Mouse (Mus musculus): ENCODE measurements around the gene Dcun1d2. TPM values are rescaled to one million over a fixed set of nuclear protein-coding genes. Genes with fewer than 3 reads are reported as not detected.

Gene Dcun1d2
- total and polyA plus RNA-seq, 2 experiments from 2014 or later: 24.4 to 32.7 TPM

GRCm38 (mm10) chr8:13276941-13277447, 10.9 kb downstream of the Dcun1d2 start:
- WGBS: 93% methylated on average over 5 of the region's 5 CpGs
- H3K4me2 ChIP-seq (ENCODE audit: low read depth, low read length, poor library complexity, severe bottlenecking): no peak overlapping the region
- no peaks in the 10 kb centered on the region for H3K27me3 ChIP-seq (ENCODE audit: insufficient read depth, low read length)
- H3K9me3 ChIP-seq (ENCODE audit: low read length): no peaks in the 10 kb centered on the region
- no peak for TF ChIP-seq CTCF (IDR thresholded peaks at IDR 0.05)
- ATAC-seq (ENCODE audit: low FRiP score) (no peak), DNase-seq (ENCODE audit: low spot score) (no peak)
- no peak overlapping the region for H3K4me3 ChIP-seq (ENCODE audit: low read depth, low read length)
- H3K36me3 ChIP-seq (ENCODE audit: insufficient read depth, low read length): peaks cover 19% of the 10 kb centered on the region
- H3K9ac ChIP-seq (replicated peaks; ENCODE audit: low read length, poor library complexity, severe bottlenecking): no peak overlapping the region
- H3K27ac ChIP-seq (ENCODE audit: low read depth, low read length): no peak overlapping the region
- H3K4me1 ChIP-seq (ENCODE audit: insufficient read depth, low read length): no peaks in the 10 kb centered on the region

- no peak for TF ChIP-seq CTCF (IDR thresholded peaks at IDR 0.05)
- H3K36me3 ChIP-seq (ENCODE audit: insufficient read depth, low read length): peaks cover 40% of the 10 kb centered on the region
- DNase-seq (ENCODE audit: low spot score): no peak
- H3K4me3 ChIP-seq (ENCODE audit: low read depth, low read length): no peak overlapping the region
- no peak overlapping the region for H3K27ac ChIP-seq (ENCODE audit: low read depth, low read length)
- WGBS: 91% methylated on average over 5 of the region's 5 CpGs
- H3K4me1 ChIP-seq (ENCODE audit: insufficient read depth, low read length): no peaks in the 10 kb centered on the region
- no peak overlapping the region for H3K9ac ChIP-seq (replicated peaks; ENCODE audit: low read length, poor library complexity, severe bottlenecking)
- H3K27me3 ChIP-seq (ENCODE audit: insufficient read depth, low read length): no peaks in the 10 kb centered on the region
- no peak for ATAC-seq (ENCODE audit: low FRiP score)
- no peaks in the 10 kb centered on the region for H3K9me3 ChIP-seq (ENCODE audit: low read length)
- H3K4me2 ChIP-seq (ENCODE audit: low read depth, low read length, poor library complexity, severe bottlenecking): no peak overlapping the region
These were observed 15.1 kb downstream of the Dcun1d2 start for GRCm38 (mm10) chr8:13272834-13273233.

- no peak overlapping the region for H3K27ac ChIP-seq (ENCODE audit: low read depth, low read length)
- TF ChIP-seq CTCF (IDR thresholded peaks at IDR 0.05): no peak
- H3K9ac ChIP-seq (replicated peaks; ENCODE audit: low read length, poor library complexity, severe bottlenecking): no peak overlapping the region
- H3K4me1 ChIP-seq (ENCODE audit: insufficient read depth, low read length): no peaks in the 10 kb centered on the region
- DNase-seq (ENCODE audit: low spot score) (no peak), ATAC-seq (ENCODE audit: low FRiP score) (no peak)
- H3K4me2 ChIP-seq (ENCODE audit: low read depth, low read length, poor library complexity, severe bottlenecking): no peak overlapping the region
- 89% methylated on average over 2 of the region's 2 CpGs for WGBS
- H3K27me3 ChIP-seq (ENCODE audit: insufficient read depth, low read length): no peaks in the 10 kb centered on the region
- no peak overlapping the region for H3K4me3 ChIP-seq (ENCODE audit: low read depth, low read length)
- H3K9me3 ChIP-seq (ENCODE audit: low read length): no peaks in the 10 kb centered on the region
- H3K36me3 ChIP-seq (ENCODE audit: insufficient read depth, low read length): peaks cover 36% of the 10 kb centered on the region
These were observed 20.4 kb downstream of the Dcun1d2 start for GRCm38 (mm10) chr8:13267566-13267965.

GRCm38 (mm10) chr8:13263376-13263775, 24.6 kb downstream of the Dcun1d2 start:
- Histone ChIP-seq H3K4me2 (ENCODE audit: low read depth, low read length, poor library complexity, severe bottlenecking) (no peak overlapping the region), H3K36me3 (ENCODE audit: insufficient read depth, low read length) (peaks cover 36% of the 10 kb centered on the region), H3K4me3 (ENCODE audit: low read depth, low read length) (no peak overlapping the region), H3K9ac (replicated peaks; ENCODE audit: low read length, poor library complexity, severe bottlenecking) (no peak overlapping the region), H3K4me1 (ENCODE audit: insufficient read depth, low read length) (no peaks in the 10 kb centered on the region), H3K27ac (ENCODE audit: low read depth, low read length) (no peak overlapping the region), H3K9me3 (ENCODE audit: low read length) (no peaks in the 10 kb centered on the region), H3K27me3 (ENCODE audit: insufficient read depth, low read length) (no peaks in the 10 kb centered on the region)
- WGBS: 65% methylated on average over 3 of the region's 3 CpGs
- ATAC-seq (ENCODE audit: low FRiP score) (no peak), DNase-seq (ENCODE audit: low spot score) (no peak)
- no peak for TF ChIP-seq CTCF (IDR thresholded peaks at IDR 0.05)

GRCm38 (mm10) chr8:13254019-13254418, 33.9 kb downstream of the Dcun1d2 start, which contains the start of gene Adprhl1:
Gene Adprhl1 (minus strand): TSS chr8:13254162.
- Histone ChIP-seq H3K27me3 (ENCODE audit: insufficient read depth, low read length) (no peaks in the 10 kb centered on the region), H3K36me3 (ENCODE audit: insufficient read depth, low read length) (peaks cover 36% of the 10 kb centered on the region; the same call in 1 of the 2 replicates), H3K9ac (replicated peaks; ENCODE audit: low read length, poor library complexity, severe bottlenecking) (no peak within 1 kb of the TSS), H3K4me3 (ENCODE audit: low read depth, low read length) (no peak within 1 kb of the TSS), H3K4me2 (ENCODE audit: low read depth, low read length, poor library complexity, severe bottlenecking) (no peak within 1 kb of the TSS), H3K9me3 (ENCODE audit: low read length) (no peaks in the 10 kb centered on the region), H3K27ac (ENCODE audit: low read depth, low read length) (no peak within 1 kb of the TSS), H3K4me1 (ENCODE audit: insufficient read depth, low read length) (no peaks in the 10 kb centered on the region)
- peak; percentile 82 for ATAC-seq (ENCODE audit: low FRiP score)
- WGBS: 39% methylated on average over 8 of the region's 8 CpGs
- TF ChIP-seq CTCF (IDR thresholded peaks at IDR 0.05): peak; percentile 75
- DNase-seq (ENCODE audit: low spot score): peak; percentile 72

GRCm38 (mm10) chr8:13253413-13253812, 34.5 kb downstream of the Dcun1d2 start:
- ATAC-seq (ENCODE audit: low FRiP score) (no peak), DNase-seq (ENCODE audit: low spot score) (no peak)
- Histone ChIP-seq H3K27me3 (ENCODE audit: insufficient read depth, low read length) (no peaks in the 10 kb centered on the region), H3K4me3 (ENCODE audit: low read depth, low read length) (no peak overlapping the region), H3K4me1 (ENCODE audit: insufficient read depth, low read length) (no peaks in the 10 kb centered on the region), H3K9me3 (ENCODE audit: low read length) (no peaks in the 10 kb centered on the region), H3K36me3 (ENCODE audit: insufficient read depth, low read length) (peaks cover 30% of the 10 kb centered on the region; the same call in 1 of the 2 replicates), H3K9ac (replicated peaks; ENCODE audit: low read length, poor library complexity, severe bottlenecking) (no peak overlapping the region), H3K27ac (ENCODE audit: low read depth, low read length) (no peak overlapping the region), H3K4me2 (ENCODE audit: low read depth, low read length, poor library complexity, severe bottlenecking) (no peak overlapping the region)
- 83% methylated on average over 5 of the region's 5 CpGs for WGBS
- no peak for TF ChIP-seq CTCF (IDR thresholded peaks at IDR 0.05)

Measured in midbrain, postnatal 0 days (tissue).